Mouse (Mus musculus) heart, embryonic 11.5 days (tissue): ENCODE measurements around the gene Cnot1. TPM values are rescaled to one million over a fixed set of nuclear protein-coding genes. Genes with fewer than 3 reads are reported as not detected.
A peak's percentile ranks its signal among the peaks of the same experiment; 100 is the strongest.

Experiments
- ATAC-seq: fragments of 200-750 bp; cut with Nextera tagmentation; replicated peaks from 2 replicates; pipeline ENCODE4 v1.8.0; 2017; ENCODE audit warnings: moderate library complexity; ENCODE audit not compliant: insufficient number of reproducible peaks, low FRiP score, low TSS enrichment
- H3K27ac ChIP-seq: fragments of 300-500 bp; sonication (generic); 2 replicates; pipeline ENCODE4 v1.5.1; 2014; ENCODE audit warnings: mild to moderate bottlenecking, low read depth, low read length
- H3K27me3 ChIP-seq: fragments of 300-500 bp; sonication (generic); 2 replicates; pipeline ENCODE4 v1.6.1; 2014; ENCODE audit warnings: mild to moderate bottlenecking, low read length, mixed read lengths; ENCODE audit not compliant: control insufficient read depth, insufficient read depth
- H3K36me3 ChIP-seq: fragments of 300-500 bp; sonication (generic); 2 replicates; pipeline ENCODE4 v1.6.1; 2014; ENCODE audit warnings: mild to moderate bottlenecking, low read length, moderate library complexity, mixed read lengths; ENCODE audit not compliant: control insufficient read depth, insufficient read depth
- H3K4me1 ChIP-seq: fragments of 300-500 bp; sonication (generic); 2 replicates; pipeline ENCODE4 v1.6.1; 2014; ENCODE audit warnings: low read length; ENCODE audit not compliant: control insufficient read depth, insufficient read depth
- H3K4me2 ChIP-seq: fragments of 300-500 bp; sonication (generic); 2 replicates; pipeline ENCODE4 v1.6.1; 2014; ENCODE audit warnings: mild to moderate bottlenecking, moderate library complexity
- H3K4me3 ChIP-seq: fragments of 300-500 bp; sonication (generic); 2 replicates; pipeline ENCODE4 v1.5.1; 2014; ENCODE audit warnings: low read depth, low read length
- H3K9ac ChIP-seq: fragments of 300-500 bp; sonication (generic); 2 replicates; pipeline ENCODE4 v1.6.1; 2014; ENCODE audit warnings: mild to moderate bottlenecking, low read depth, low read length, moderate library complexity
- H3K9me3 ChIP-seq: fragments of 300-500 bp; sonication (generic); replicated peaks from 2 replicates; pipeline ENCODE4 v1.6.1; 2016; ENCODE audit warnings: low read length; ENCODE audit not compliant: control insufficient read depth
- WGBS: fragments of 180-500 bp; shearing (Covaris S2); extraction: QIAGEN DNeasy Blood & Tissue Kit; methylation state at CpG from one replicate; pipeline ENCODE4 v1.1.7; 2014; ENCODE audit not compliant: insufficient replicate concordance; 5-methylcytosine and 5-hydroxymethylcytosine counted together
- microRNA-seq: library from miRNA; unstranded; fragments of <30 nt; microRNA quantifications from one replicate; pipeline ENCODE4, GENCODE M21; 2016; ENCODE audit warnings: borderline number of aligned reads
- polyA plus RNA-seq: library from polyadenylated mRNA; unstranded; fragments of >200 nt; fragmentation: Nextera tagmentation; extraction: Ambion mirVana; gene quantifications from 2 replicates; pipeline ENCODE4 v1.2.1, GENCODE M21; 2014

The Cnot1 gene
- polyA plus RNA-seq, 1 experiment from 2014 or later = 72.8 TPM

DNA sequence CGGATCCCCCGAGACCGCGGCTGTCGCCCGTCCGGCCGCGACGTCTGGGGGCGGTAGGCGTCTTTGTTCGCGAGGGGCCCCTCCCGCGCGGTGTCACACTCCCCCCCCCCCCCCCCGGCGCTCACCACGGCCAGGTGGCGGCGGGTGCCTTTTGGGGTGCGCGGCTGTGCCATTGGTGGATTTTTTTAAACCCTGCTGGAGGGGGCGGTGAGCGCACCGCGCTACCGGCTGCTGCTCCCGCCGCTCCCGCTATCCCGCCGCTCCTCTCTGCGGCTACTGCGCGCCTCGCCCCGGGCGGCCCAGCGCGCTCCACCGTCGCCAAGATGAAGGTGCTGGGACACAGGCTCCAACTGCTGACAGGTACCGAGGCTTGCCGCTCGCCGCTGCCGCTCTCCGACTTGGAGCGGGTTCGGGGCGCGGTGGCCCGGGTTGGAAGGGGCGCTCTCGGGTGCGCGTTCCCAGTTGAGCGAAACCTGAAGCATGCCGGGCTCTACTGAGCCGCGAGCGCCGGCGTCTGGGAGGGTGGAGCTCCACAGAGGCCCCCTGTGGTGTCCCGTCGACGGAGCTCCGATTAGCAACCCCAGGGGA, 129.1 kb downstream of the Cnot1 start:
- WGBS = under 1% methylated on average over 55 of the region's 70 CpGs
- ATAC-seq = peak; percentile 19; the same call in 1 of the 2 replicates
- peak overlapping the region; percentile 77 for H3K4me2 ChIP-seq
- peak overlapping the region; percentile 66 for H3K9ac ChIP-seq
- peak overlapping the region; percentile 58 for H3K4me3 ChIP-seq
- peaks cover 62% of the 10 kb centered on the region for H3K27me3 ChIP-seq
- no peaks in the 10 kb centered on the region for H3K36me3 ChIP-seq
- H3K9me3 ChIP-seq = no peaks in the 10 kb centered on the region
- H3K4me1 ChIP-seq = peaks cover 2% of the 10 kb centered on the region
- H3K27ac ChIP-seq = no peak overlapping the region

GRCm38 (mm10) chr8:95677591-95678023, 129.7 kb downstream of the Cnot1 start:
- WGBS = 1% methylated on average over 30 of the region's 48 CpGs
- H3K9me3 ChIP-seq = no peaks in the 10 kb centered on the region
- H3K9ac ChIP-seq = peak overlapping the region; percentile 66
- ATAC-seq = peak; percentile 40
- H3K4me2 ChIP-seq = peak overlapping the region; percentile 77
- peak overlapping the region; percentile 58 for H3K4me3 ChIP-seq
- H3K36me3 ChIP-seq = no peaks in the 10 kb centered on the region
- H3K27ac ChIP-seq = no peak overlapping the region
- H3K4me1 ChIP-seq = peaks cover 2% of the 10 kb centered on the region
- H3K27me3 ChIP-seq = peaks cover 62% of the 10 kb centered on the region

DNA sequence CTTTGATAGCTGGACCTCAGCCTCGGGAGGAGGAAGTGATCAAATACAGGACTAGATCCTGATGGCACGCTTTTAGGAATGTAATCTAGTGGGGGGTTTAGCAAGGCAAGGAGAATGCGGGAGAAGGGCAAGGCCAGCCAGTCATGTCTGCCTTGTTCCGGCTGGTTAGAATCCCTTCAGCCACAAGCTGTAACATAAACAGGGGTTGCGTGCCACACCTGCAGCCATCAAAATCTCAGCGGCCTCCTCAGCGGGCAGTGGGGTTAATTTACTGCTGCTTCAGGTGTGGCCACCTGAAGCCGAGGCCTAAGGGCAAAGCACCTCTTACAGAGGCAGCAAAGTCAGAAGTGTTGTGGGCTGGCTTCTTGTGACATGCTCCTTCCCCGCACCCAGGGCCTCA, 130.6 kb downstream of the Cnot1 start, which contains the start of gene Ndrg4:
Gene Ndrg4, plus strand, starts transcription at position 350 of the 400 bp plus-strand sequence.
- Histone ChIP-seq H3K27ac (no peak within 1 kb of the TSS), H3K4me1 (peaks cover 2% of the 10 kb centered on the region), H3K9ac (peak within 1 kb of the TSS; percentile 66), H3K9me3 (no peaks in the 10 kb centered on the region), H3K4me3 (peak within 1 kb of the TSS; percentile 58), H3K27me3 (peaks cover 62% of the 10 kb centered on the region), H3K36me3 (no peaks in the 10 kb centered on the region), H3K4me2 (peak within 1 kb of the TSS; percentile 77)
- WGBS = 33% methylated on average over 9 of the region's 9 CpGs
- ATAC-seq = no peak

- WGBS = 57% methylated on average over 5 of the region's 5 CpGs
- H3K9ac ChIP-seq = no peak overlapping the region
- H3K9me3 ChIP-seq = no peaks in the 10 kb centered on the region
- no peaks in the 10 kb centered on the region for H3K36me3 ChIP-seq
- H3K27ac ChIP-seq = no peak overlapping the region
- ATAC-seq = no peak
- no peak overlapping the region for H3K4me2 ChIP-seq
- peaks cover 35% of the 10 kb centered on the region for H3K27me3 ChIP-seq
- H3K4me1 ChIP-seq = peaks cover 2% of the 10 kb centered on the region
- H3K4me3 ChIP-seq = no peak overlapping the region
Observed at GRCm38 (mm10) chr8:95672811-95673210, 134.5 kb downstream of the Cnot1 start.

DNA sequence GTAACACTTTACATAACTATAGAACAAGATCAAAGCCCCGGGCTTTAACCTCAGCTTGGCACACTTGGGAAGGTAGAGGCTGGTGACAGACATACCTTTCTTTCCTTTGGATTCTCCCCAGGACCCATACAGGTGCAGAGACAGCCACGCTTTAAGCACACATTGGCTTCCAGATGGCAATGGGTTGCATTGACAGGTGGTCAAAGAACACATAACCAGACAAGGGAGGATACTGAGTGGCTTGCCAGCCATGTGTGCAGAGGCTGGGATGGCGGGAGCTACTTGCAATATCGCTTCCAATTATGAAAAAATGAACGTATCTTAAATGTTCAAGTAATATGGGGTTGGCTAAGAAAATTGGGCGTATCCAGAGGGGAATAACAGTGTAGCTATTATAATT, 135.4 kb downstream of the Cnot1 start:
- Histone ChIP-seq H3K4me1 (peaks cover 2% of the 10 kb centered on the region; the same call in 1 of the 2 replicates), H3K36me3 (no peaks in the 10 kb centered on the region), H3K4me3 (no peak overlapping the region), H3K9me3 (no peaks in the 10 kb centered on the region), H3K27me3 (peaks cover 26% of the 10 kb centered on the region), H3K4me2 (no peak overlapping the region), H3K9ac (no peak overlapping the region), H3K27ac (no peak overlapping the region)
- ATAC-seq = no peak
- WGBS = 75% methylated on average over 6 of the region's 6 CpGs

DNA sequence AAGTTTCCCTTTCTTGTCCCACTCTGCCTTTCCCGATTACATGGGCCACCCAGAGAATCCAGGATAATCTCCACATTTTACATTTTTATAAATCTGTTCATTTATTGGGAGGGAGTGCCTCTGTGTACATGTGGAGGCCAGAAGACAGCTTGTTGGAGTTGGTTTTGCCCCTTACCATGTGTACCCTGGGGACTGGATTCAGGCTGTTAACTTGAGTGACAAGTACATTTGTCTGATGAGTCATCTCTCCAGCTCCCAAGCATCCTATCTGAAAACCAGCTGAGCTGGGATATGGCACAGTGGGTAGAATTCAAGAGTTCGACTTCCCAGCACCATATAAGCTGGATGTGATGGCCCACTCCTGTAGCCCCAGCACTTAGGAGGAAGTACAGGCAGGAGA, 137.3 kb downstream of the Cnot1 start:
- H3K27me3 ChIP-seq = peaks cover 8% of the 10 kb centered on the region; the same call in 1 of the 2 replicates
- no peak overlapping the region for H3K4me2 ChIP-seq
- no peak for ATAC-seq
- 69% methylated on average over 2 of the region's 2 CpGs for WGBS
- H3K4me3 ChIP-seq = no peak overlapping the region
- no peak overlapping the region for H3K27ac ChIP-seq
- no peaks in the 10 kb centered on the region for H3K36me3 ChIP-seq
- no peak overlapping the region for H3K9ac ChIP-seq
- no peaks in the 10 kb centered on the region for H3K4me1 ChIP-seq
- no peaks in the 10 kb centered on the region for H3K9me3 ChIP-seq

Small RNA genes lying within 50 kb of the gene (microRNA-seq; reads per million reads assigned to microRNA genes)
- gene Mir7073 = 1.3 reads per million, percentile 17 among the genes with 10 or more reads in this experiment

Other genes with a start within 250 kb of the Cnot1 start
- not detected in 2 replicates for gene Prss54, start 231.1 kb downstream of the Cnot1 start, polyA plus RNA-seq
- gene Gins3, start 174.0 kb downstream of the Cnot1 start, polyA plus RNA-seq = 19.5 and 20.1 TPM in 2 replicates
- 225 and 286 TPM in 2 replicates for gene Ndrg4, start 130.5 kb downstream of the Cnot1 start, polyA plus RNA-seq
- 18.6 and 20.9 TPM in 2 replicates for gene Setd6, start 91.6 kb downstream of the Cnot1 start, polyA plus RNA-seq
- 337 and 363 TPM in 2 replicates for gene Sap18b, start 17.9 kb upstream of the Cnot1 start, polyA plus RNA-seq
- gene Slc38a7, start 46.1 kb upstream of the Cnot1 start, polyA plus RNA-seq = 11.8 and 12.4 TPM in 2 replicates
- 132 and 141 TPM in 2 replicates for gene Got2, start 81.1 kb upstream of the Cnot1 start, polyA plus RNA-seq